In genomic region chr15:10177519-10178130, GRCm38 (mm10) we compare ENCODE assay signal across 8 mouse cellular contexts. TPM values are rescaled to one million over a fixed set of nuclear protein-coding genes. Genes with fewer than 3 reads are reported as not detected.
DNase-seq lines count a peak whose midpoint lies in the region; ATAC-seq and TF ChIP-seq lines count a peak whose summit lies in the region.

No protein-coding gene starts in this region.

- no peak for TF ChIP-seq POLR2A in spleen, adult 2 months (IDR thresholded peaks at IDR 0.05; ENCODE audit: low read depth, low read length)

- peaks cover 2% of the 10 kb centered on the region; the same call in 1 of the 2 replicates for H3K4me1 ChIP-seq in spleen, adult 2 months (ENCODE audit: control insufficient read depth, insufficient read depth, insufficient read length)
- peaks cover 3% of the 10 kb centered on the region; the same call in 1 of the 2 replicates for H3K4me1 ChIP-seq in brown adipose tissue, adult 24 weeks (ENCODE audit: control insufficient read depth, insufficient read depth, insufficient read length, low read length)
- H3K4me1 ChIP-seq in heart, embryonic 14.5 days (ENCODE audit: control insufficient read depth in 2 of 2, insufficient read depth in 2 of 2, low read length in 2 of 2) = peaks cover 0 to 5% of the 10 kb centered on the region in 2 experiments; a peak in 1 of 4 replicates
- H3K4me1 ChIP-seq in kidney, postnatal 0 days (replicated peaks; ENCODE audit: insufficient read depth, low read length) = no peaks in the 10 kb centered on the region
- no peaks in the 10 kb centered on the region for H3K4me1 ChIP-seq in lung, postnatal 0 days (ENCODE audit: insufficient read depth, low read depth, low read length)

- H3K9me3 ChIP-seq in heart, embryonic 14.5 days (ENCODE audit: control insufficient read depth, low read length) = no peaks in the 10 kb centered on the region
- H3K9me3 ChIP-seq in kidney, postnatal 0 days (replicated peaks; ENCODE audit: low read length) = no peaks in the 10 kb centered on the region
- H3K9me3 ChIP-seq in lung, postnatal 0 days (ENCODE audit: low read length) = no peaks in the 10 kb centered on the region

- H3K27me3 ChIP-seq in spleen, adult 2 months (ENCODE audit: control insufficient read depth, insufficient read depth, low read length) = no peaks in the 10 kb centered on the region
- peaks cover 3% of the 10 kb centered on the region; the same call in 1 of the 2 replicates for H3K27me3 ChIP-seq in heart, embryonic 14.5 days (ENCODE audit: control insufficient read depth, insufficient read depth, low read length)
- no peaks in the 10 kb centered on the region for H3K27me3 ChIP-seq in kidney, postnatal 0 days (ENCODE audit: insufficient read depth, low read length)
- H3K27me3 ChIP-seq in lung, postnatal 0 days (replicated peaks; ENCODE audit: insufficient read depth, low read length) = no peaks in the 10 kb centered on the region

- ATAC-seq in heart, embryonic 14.5 days (ENCODE audit: insufficient number of reproducible peaks, insufficient read depth, low FRiP score, low read depth) = no peak; the same call in 1 of the 2 replicates
- peak; percentile 66; the same call in 1 of the 2 replicates for ATAC-seq in kidney, postnatal 0 days (replicated peaks; ENCODE audit: low FRiP score, low read depth)
- peak; percentile 43 for ATAC-seq in lung, postnatal 0 days
- no peak for ATAC-seq in erythroid progenitor cell, adult 5-6 weeks (replicated peaks; ENCODE audit: low FRiP score, poor library complexity, severe bottlenecking)

- peak overlapping the region; percentile 62 for H3K9ac ChIP-seq in heart, embryonic 14.5 days (ENCODE audit: low read length)
- peak overlapping the region; percentile 35; the same call in 1 of the 2 replicates for H3K9ac ChIP-seq in kidney, postnatal 0 days (ENCODE audit: low read depth, low read length)
- H3K9ac ChIP-seq in lung, postnatal 0 days (replicated peaks; ENCODE audit: low read depth) = no peak overlapping the region

- peak overlapping the region; percentile 42; the same call in 1 of the 2 replicates for H3K4me3 ChIP-seq in spleen, adult 2 months (ENCODE audit: extremely low read depth, insufficient read depth, insufficient read length)
- peak overlapping the region; percentile 40 for H3K4me3 ChIP-seq in brown adipose tissue, adult 24 weeks (ENCODE audit: insufficient read depth, low read depth, low read length)
- peak overlapping the region; percentile 47 to 51 for H3K4me3 ChIP-seq in heart, embryonic 14.5 days (ENCODE audit: control insufficient read depth in 1 of 2, insufficient read depth in 1 of 2, low read depth in 1 of 2, low read length in 2 of 2)
- H3K4me3 ChIP-seq in kidney, postnatal 0 days (replicated peaks; ENCODE audit: low read depth, low read length) = peak overlapping the region; percentile 36
- H3K4me3 ChIP-seq in lung, postnatal 0 days (ENCODE audit: low read depth, low read length) = peak overlapping the region; percentile 4; the same call in 1 of the 2 replicates

- H3K27ac ChIP-seq in spleen, adult 2 months (ENCODE audit: insufficient read depth, low read length) = no peak overlapping the region
- no peak overlapping the region for H3K27ac ChIP-seq in brown adipose tissue, adult 24 weeks (replicated peaks; ENCODE audit: low read depth, low read length)
- no peak overlapping the region for H3K27ac ChIP-seq in heart, embryonic 14.5 days (replicated peaks in 1 of 2; ENCODE audit: control insufficient read depth in 1 of 2, insufficient read depth in 1 of 2, low read depth in 2 of 2, low read length in 2 of 2)
- no peak overlapping the region for H3K27ac ChIP-seq in kidney, postnatal 0 days
- H3K27ac ChIP-seq in lung, postnatal 0 days (ENCODE audit: low read length) = no peak overlapping the region

- peak overlapping the region; percentile 86 for H3K4me2 ChIP-seq in heart, embryonic 14.5 days (ENCODE audit: low read length)
- peak overlapping the region; percentile 75 for H3K4me2 ChIP-seq in kidney, postnatal 0 days (ENCODE audit: low read length)
- peak overlapping the region; percentile 47 for H3K4me2 ChIP-seq in lung, postnatal 0 days (replicated peaks; ENCODE audit: low read depth, low read length)

- no peak for TF ChIP-seq CTCF in spleen, adult 2 months (IDR thresholded peaks at IDR 0.05; ENCODE audit: extremely low read depth, insufficient read depth, insufficient read length, insufficient replicate concordance)
- TF ChIP-seq CTCF in kidney, postnatal 0 days (IDR thresholded peaks at IDR 0.05; ENCODE audit: low read depth) = no peak
- no peak for TF ChIP-seq CTCF in lung, postnatal 0 days (IDR thresholded peaks at IDR 0.05)

- TF ChIP-seq EP300 in lung, postnatal 0 days (IDR thresholded peaks at IDR 0.05) = no peak

- no peak for DNase-seq in spleen, adult 2 months (ENCODE audit: low read depth in 1 of 2, low spot score in 2 of 2)
- no peak for DNase-seq in spleen, postnatal 14 days (ENCODE audit: low spot score in 2 of 2)
- DNase-seq in kidney, postnatal 0 days (ENCODE audit: low spot score) = peak; percentile 44
- peak; percentile 46 for DNase-seq in lung, postnatal 0 days (ENCODE audit: low spot score)
- peak; percentile 22 to 33 for DNase-seq in right cerebral cortex, adult 2 months (ENCODE audit: low spot score in 2 of 2)

- H3K36me3 ChIP-seq in spleen, adult 2 months (ENCODE audit: control insufficient read depth, insufficient read depth, low read length) = no peaks in the 10 kb centered on the region
- H3K36me3 ChIP-seq in heart, embryonic 14.5 days (ENCODE audit: control insufficient read depth, insufficient read depth, low read length) = no peaks in the 10 kb centered on the region
- no peaks in the 10 kb centered on the region for H3K36me3 ChIP-seq in kidney, postnatal 0 days (ENCODE audit: insufficient read depth, low read length)
- no peaks in the 10 kb centered on the region for H3K36me3 ChIP-seq in lung, postnatal 0 days (ENCODE audit: insufficient read depth, low read length)

- 4% methylated on average over 30 of the region's 30 CpGs for WGBS in spleen, adult 2 months
- WGBS in heart, embryonic 14.5 days = 1% methylated on average over 30 of the region's 30 CpGs
- under 1% methylated on average over 30 of the region's 30 CpGs for WGBS in kidney, postnatal 0 days
- 2% methylated on average over 30 of the region's 30 CpGs for WGBS in lung, postnatal 0 days

RNA-seq across cellular contexts. Expression of gene Prlr, which starts 0.6 kb away (rescaled TPM):
- 0.14 and 0.15 TPM in 2 replicates for polyA plus RNA-seq in spleen, adult 2 months (2012; rRNA removed)
- polyA plus RNA-seq in brown adipose tissue, adult 24 weeks (2012; ENCODE audit: insufficient read depth, insufficient read length, missing spikeins) = 0.13 and 0.16 TPM in 2 replicates
- polyA plus RNA-seq in heart, embryonic 14.5 days (2014; fragmentation: Nextera tagmentation; extraction: Ambion mirVana) = 2.2 and 2.7 TPM in 2 replicates
- polyA plus RNA-seq in kidney, postnatal 0 days (2015; fragmentation: Nextera tagmentation; extraction: Ambion mirVana) = 6.9 and 9.1 TPM in 2 replicates
- 0.45 and 0.61 TPM in 2 replicates for polyA plus RNA-seq in lung, postnatal 0 days (2015; fragmentation: Nextera tagmentation; extraction: Ambion mirVana)
- total RNA-seq in erythroid progenitor cell, adult 5-6 weeks (2015; ENCODE audit: low replicate concordance) = not detected in 2 replicates
- total RNA-seq in erythroid progenitor cell, adult 5-6 weeks (2017; ENCODE audit: low replicate concordance) = 0.13 TPM in 1 of 2 replicates, not detected in the other

Comparison
In these comparisons a context has a peak if more than half of its experiments do, and no peak if none do; other contexts are left out.
1. DNase-seq: peak in kidney, postnatal 0 days (single experiment), lung, postnatal 0 days (single experiment) and right cerebral cortex, adult 2 months (2 of 2); none in spleen, adult 2 months (0 of 2) and spleen, postnatal 14 days (0 of 2).
2. ATAC-seq: peak in kidney, postnatal 0 days (single experiment) and lung, postnatal 0 days (single experiment); none in heart, embryonic 14.5 days (single experiment) and erythroid progenitor cell, adult 5-6 weeks (single experiment).
3. Peak in every context shown above with its lines, with median percentiles within 50 percentile points of each other: H3K4me3 ChIP-seq and H3K4me2 ChIP-seq.